Mouse (Mus musculus) MEL (cell line): ENCODE measurements around the gene Tmem203. TPM values are rescaled to one million over a fixed set of nuclear protein-coding genes. Genes with fewer than 3 reads are reported as not detected.

Experiments used
- DNase-seq: peaks from one replicate; pipeline ENCODE4 v3.0.0; 2011; ENCODE audit warnings: low read depth, low spot score
- H3K27ac ChIP-seq: 2 replicates; pipeline ENCODE4 v1.5.1; 2012; ENCODE audit warnings: low read depth, mild to moderate bottlenecking, control low read depth, low read length, moderate library complexity; ENCODE audit not compliant: control insufficient read depth
- H3K27me3 ChIP-seq, 2 experiments: fragments of 150-350 bp in 1 of 2; sonication (generic) in 1 of 2; 2 replicates each; pipeline ENCODE4 v1.6.1; 2012; ENCODE audit warnings: low read length in 2 of 2, mild to moderate bottlenecking in 2 of 2, improper control_type of control experiment in 1 of 2, moderate library complexity in 1 of 2; ENCODE audit not compliant: insufficient read depth in 2 of 2, control insufficient read depth in 1 of 2
- H3K36me3 ChIP-seq, 2 experiments: 2 replicates each; pipeline ENCODE4 v1.6.1; 2012 to 2014; ENCODE audit warnings: low read length in 2 of 2, improper control_type of control experiment in 1 of 2, inconsistent platforms in 1 of 2, mild to moderate bottlenecking in 1 of 2; ENCODE audit not compliant: insufficient read depth in 2 of 2, control insufficient read depth in 1 of 2
- H3K4me1 ChIP-seq, 2 experiments: fragments of 150-350 bp in 1 of 2; sonication (generic) in 1 of 2; 2 replicates each; pipeline ENCODE4 v1.6.1; 2012; ENCODE audit warnings: low read length in 2 of 2, improper control_type of control experiment in 1 of 2, mild to moderate bottlenecking in 1 of 2; ENCODE audit not compliant: insufficient read depth in 2 of 2, control insufficient read depth in 1 of 2
- H3K4me3 ChIP-seq, 2 experiments: fragments of 150-350 bp in 1 of 2; sonication (generic) in 1 of 2; 2 replicates each; pipeline ENCODE4 v1.5.1; 2012; ENCODE audit warnings: low read depth in 2 of 2, low read length in 2 of 2, mild to moderate bottlenecking in 2 of 2, moderate library complexity in 2 of 2, control low read depth in 1 of 2, improper control_type of control experiment in 1 of 2; ENCODE audit not compliant: control insufficient read depth in 1 of 2, insufficient read depth in 1 of 2
- H3K79me2 ChIP-seq: 2 replicates; pipeline ENCODE4 v1.6.1; 2012; ENCODE audit warnings: mild to moderate bottlenecking, low read length, moderate library complexity; ENCODE audit not compliant: control insufficient read depth, poor library complexity, insufficient read depth
- H3K9ac ChIP-seq: 2 replicates; pipeline ENCODE4 v1.6.1; 2012; ENCODE audit warnings: low read depth, mild to moderate bottlenecking, control low read depth, low read length, moderate library complexity; ENCODE audit not compliant: control insufficient read depth, poor library complexity, severe bottlenecking
- H3K9me3 ChIP-seq: fragments of 150-350 bp; sonication (generic); replicated peaks from 2 replicates; pipeline ENCODE4 v1.6.1; 2012; ENCODE audit warnings: mild to moderate bottlenecking, low read length, improper control_type of control experiment, moderate library complexity; ENCODE audit not compliant: insufficient read depth
- BHLHE40 ChIP-seq: IDR thresholded peaks from 2 replicates; pipeline ENCODE4 v1.6.1; 2012; ENCODE audit warnings: low read depth, mild to moderate bottlenecking, inconsistent platforms, low read length, improper control_type of control experiment, borderline replicate concordance
- CHD2 ChIP-seq: IDR thresholded peaks from 2 replicates; pipeline ENCODE4 v1.6.1; 2011; ENCODE audit warnings: low read length, improper control_type of control experiment
- CTCF ChIP-seq, 3 experiments: IDR thresholded peaks in 2 of 3; conservative IDR thresholded peaks in 1 of 3; 2 replicates each; pipeline ENCODE4 v1.5.1; 2011 to 2012; ENCODE audit warnings: low read length in 3 of 3, low read depth in 2 of 3, mild to moderate bottlenecking in 2 of 3, improper control_type of control experiment in 1 of 3, inconsistent platforms in 1 of 3, mixed read lengths in 1 of 3, moderate library complexity in 1 of 3; ENCODE audit not compliant: control insufficient read depth in 1 of 3, insufficient read depth in 1 of 3, poor library complexity in 1 of 3, severe bottlenecking in 1 of 3
- E2F4 ChIP-seq: IDR thresholded peaks from 2 replicates; pipeline ENCODE4 v1.6.1; 2011; ENCODE audit warnings: low read depth, low read length, improper control_type of control experiment, borderline replicate concordance
- EP300 ChIP-seq, 2 experiments: IDR thresholded peaks; 2 replicates each; pipeline ENCODE4 v1.6.1; 2011; ENCODE audit warnings: improper control_type of control experiment in 2 of 2, low read length in 2 of 2, low read depth in 1 of 2, mild to moderate bottlenecking in 1 of 2
- ETS1 ChIP-seq: IDR thresholded peaks from 2 replicates; pipeline ENCODE4 v1.6.1; 2012; ENCODE audit warnings: low read depth, mild to moderate bottlenecking, inconsistent platforms, low read length, improper control_type of control experiment, moderate library complexity
- GATA1 ChIP-seq: IDR thresholded peaks from 2 replicates; pipeline ENCODE4 v1.6.1; 2011; ENCODE audit warnings: low read depth, low read length, improper control_type of control experiment
- MAX ChIP-seq: IDR thresholded peaks from 2 replicates; pipeline ENCODE4 v1.6.1; 2011; ENCODE audit warnings: low read length, improper control_type of control experiment
- MAZ ChIP-seq: IDR thresholded peaks from 2 replicates; pipeline ENCODE4 v1.6.1; 2012; ENCODE audit warnings: low read depth, mild to moderate bottlenecking, inconsistent platforms, low read length, improper control_type of control experiment
- MEF2A ChIP-seq: IDR thresholded peaks from 2 replicates; pipeline ENCODE4 v1.6.1; 2014; ENCODE audit warnings: low read depth, mild to moderate bottlenecking, inconsistent platforms, low read length, improper control_type of control experiment; ENCODE audit not compliant: poor library complexity, insufficient replicate concordance, severe bottlenecking; ENCODE audit errors: extremely low read depth
- MXI1 ChIP-seq: IDR thresholded peaks from 2 replicates; pipeline ENCODE4 v1.6.1; 2011; ENCODE audit warnings: mild to moderate bottlenecking, low read depth, low read length, improper control_type of control experiment
- POLR2A ChIP-seq, 2 experiments: IDR thresholded peaks; 2 replicates each; pipeline ENCODE4 v1.6.1; 2011 to 2012; ENCODE audit warnings: low read length in 2 of 2, mild to moderate bottlenecking in 2 of 2, control low read depth in 1 of 2, improper control_type of control experiment in 1 of 2, low read depth in 1 of 2, moderate library complexity in 1 of 2; ENCODE audit not compliant: control insufficient read depth in 1 of 2, insufficient read depth in 1 of 2, poor library complexity in 1 of 2
- RCOR1 ChIP-seq: IDR thresholded peaks from 2 replicates; pipeline ENCODE4 v1.6.1; 2012; ENCODE audit warnings: low read depth, mild to moderate bottlenecking, inconsistent platforms, low read length, improper control_type of control experiment
- SIN3A ChIP-seq: IDR thresholded peaks from 2 replicates; pipeline ENCODE4 v1.6.1; 2012; ENCODE audit warnings: low read length, improper control_type of control experiment, inconsistent platforms
- TAL1 ChIP-seq: IDR thresholded peaks from 2 replicates; pipeline ENCODE4 v1.6.1; 2012; ENCODE audit warnings: mild to moderate bottlenecking, inconsistent platforms, low read length, moderate library complexity, mixed read lengths
- TBP ChIP-seq: IDR thresholded peaks from 2 replicates; pipeline ENCODE4 v1.8.0; 2011; ENCODE audit warnings: low read depth, low read length, improper control_type of control experiment
- TCF12 ChIP-seq: IDR thresholded peaks from 2 replicates; pipeline ENCODE4 v1.6.1; 2014; ENCODE audit warnings: low read depth, mild to moderate bottlenecking, inconsistent platforms, low read length, improper control_type of control experiment, moderate library complexity
- USF2 ChIP-seq, 2 experiments: IDR thresholded peaks; 2 replicates each; pipeline ENCODE4 v1.6.1; 2011 to 2012; ENCODE audit warnings: improper control_type of control experiment in 2 of 2, low read length in 2 of 2, borderline replicate concordance in 1 of 2, inconsistent platforms in 1 of 2, low read depth in 1 of 2, mild to moderate bottlenecking in 1 of 2; ENCODE audit not compliant: insufficient read depth in 1 of 2
- ZNF384 ChIP-seq: IDR thresholded peaks from 2 replicates; pipeline ENCODE4 v1.6.1; 2012; ENCODE audit warnings: low read depth, mild to moderate bottlenecking, inconsistent platforms, low read length, improper control_type of control experiment
- polyA plus RNA-seq, 2 experiments: library from polyadenylated mRNA; stranded (reverse) in 1 of 2; unstranded in 1 of 2; fragments of >175 nt in 1 of 2; fragments of >200 nt in 1 of 2; gene quantifications; 2 replicates each; pipeline versions ENCODE4 v1.2.1 to v1.2.4; 2012; ENCODE audit warnings: low replicate concordance in 2 of 2, low read depth in 1 of 2; ENCODE audit not compliant: insufficient read length in 2 of 2, insufficient read depth in 1 of 2, missing spikeins in 1 of 2
- total RNA-seq: library from RNA; depleted of rRNA; stranded (reverse); fragments of 300-350 nt; gene quantifications from 2 replicates; pipeline ENCODE4 v1.2.3, GENCODE M21; 2012

Tmem203 gene
- total and polyA plus RNA-seq, 3 experiments, result 8.4 to 17.0 TPM; not detected in 1

DNA sequence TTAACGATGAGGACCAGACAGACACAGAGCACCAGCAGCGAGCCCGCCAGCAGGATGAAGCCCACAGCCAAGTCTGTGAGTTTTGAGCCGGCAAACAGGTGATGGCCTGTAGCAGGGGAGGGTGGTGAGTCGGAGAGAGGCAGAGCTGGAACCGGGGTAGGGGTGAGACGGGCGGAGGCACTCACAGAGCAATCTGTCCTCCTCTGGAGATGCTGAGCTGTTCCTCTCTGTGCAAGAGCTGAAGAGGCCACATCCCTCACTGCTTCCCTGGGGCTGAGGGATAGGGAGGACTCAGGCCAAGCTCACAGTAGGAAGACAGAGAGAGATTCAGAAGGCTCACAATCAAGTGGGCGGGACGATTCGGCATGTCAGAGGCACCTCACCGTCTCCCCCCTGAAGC, 24.2 kb upstream of the Tmem203 start:
- no peak overlapping the region for H3K4me3 ChIP-seq
- TF ChIP-seq TAL1 (no peak), TBP (no peak), GATA1 (no peak), ZNF384 (no peak), POLR2A (IDR thresholded peaks at IDR 0.05; ENCODE audit: control insufficient read depth in 1 of 2, insufficient read depth in 1 of 2, low read depth in 1 of 2, low read length in 2 of 2, poor library complexity in 1 of 2) (no peak)
- no peak overlapping the region for H3K9ac ChIP-seq
- DNase-seq, result no peak
- no peaks in the 10 kb centered on the region for H3K9me3 ChIP-seq
- no peaks in the 10 kb centered on the region; the same call in 1 of the 2 replicates for H3K79me2 ChIP-seq
- no peak overlapping the region for H3K27ac ChIP-seq
- H3K36me3 ChIP-seq, result peaks cover 0 to 8% of the 10 kb centered on the region in 2 experiments; a peak in 2 of 4 replicates
- H3K4me1 ChIP-seq, result peaks cover 9 to 28% of the 10 kb centered on the region in 2 experiments
- H3K27me3 ChIP-seq, result no peaks in the 10 kb centered on the region

DNA sequence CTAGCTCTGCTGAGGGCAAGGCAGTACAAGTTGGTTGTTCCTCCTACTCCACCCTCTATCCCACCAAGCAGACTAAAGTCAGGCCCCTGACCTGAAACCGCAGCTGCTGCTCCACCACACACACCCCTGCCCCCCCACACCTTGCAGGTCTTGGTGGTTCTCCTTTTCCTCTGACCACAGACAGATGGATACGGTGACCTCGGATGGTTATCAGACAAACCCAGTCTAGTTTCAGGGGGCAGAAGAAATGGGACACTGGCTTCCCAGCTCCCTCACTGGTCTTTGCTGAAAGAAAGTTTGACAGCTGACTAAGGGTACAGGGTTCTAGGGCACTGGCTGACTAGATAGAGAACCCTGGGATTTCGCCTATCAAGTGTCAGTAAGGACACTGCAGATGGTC, 21.8 kb upstream of the Tmem203 start:
- H3K79me2 ChIP-seq, result no peaks in the 10 kb centered on the region; the same call in 1 of the 2 replicates
- H3K4me3 ChIP-seq, result 0 out of 4 replicates have a peak overlapping the region, but pooled peaks of 1 of the 2 experiments have one; percentile 19
- no peak overlapping the region for H3K27ac ChIP-seq
- H3K36me3 ChIP-seq, result peaks cover 0 to 8% of the 10 kb centered on the region in 2 experiments; a peak in 2 of 4 replicates
- H3K9ac ChIP-seq, result no peak overlapping the region
- TF ChIP-seq MAZ (no peak; the same call in 1 of the 2 replicates), EP300 (IDR thresholded peaks at IDR 0.05; ENCODE audit: low read depth in 1 of 2, low read length in 2 of 2) (peak; percentile 50 to 71), RCOR1 (0 out of 2 replicates have a peak, but pooled peaks have one; percentile 27), ETS1 (peak; percentile 75), TCF12 (peak; percentile 75), MAX (no peak), TAL1 (peak; percentile 79), SIN3A (0 out of 2 replicates have a peak, but pooled peaks have one; percentile 25)
- peaks cover 9 to 31% of the 10 kb centered on the region in 2 experiments for H3K4me1 ChIP-seq
- peak; percentile 80 for DNase-seq
- H3K9me3 ChIP-seq, result no peaks in the 10 kb centered on the region
- no peaks in the 10 kb centered on the region for H3K27me3 ChIP-seq

- 0 out of 4 replicates have a peak within 1 kb of the TSS, but pooled peaks of 1 of the 2 experiments have one; percentile 19 for H3K4me3 ChIP-seq
- no peaks in the 10 kb centered on the region for H3K27me3 ChIP-seq
- H3K9ac ChIP-seq, result no peak within 1 kb of the TSS
- no peaks in the 10 kb centered on the region for H3K9me3 ChIP-seq
- DNase-seq, result no peak
- H3K4me1 ChIP-seq, result peaks cover 6 to 29% of the 10 kb centered on the region in 2 experiments
- H3K36me3 ChIP-seq, result peaks cover 0 to 6% of the 10 kb centered on the region in 2 experiments; a peak in 2 of 4 replicates
- no peak for TF ChIP-seq TBP
- TF ChIP-seq BHLHE40, result no peak
- no peak for TF ChIP-seq CHD2
- TF ChIP-seq MXI1, result no peak
- TF ChIP-seq MEF2A, result no peak
- no peak for TF ChIP-seq CTCF (IDR thresholded peaks at IDR 0.05 in 2 of 3, conservative IDR thresholded peaks at IDR 0.05 in 1 of 3; ENCODE audit: control insufficient read depth in 1 of 3, insufficient read depth in 1 of 3, low read depth in 2 of 3, low read length in 3 of 3, poor library complexity in 1 of 3, severe bottlenecking in 1 of 3)
- TF ChIP-seq E2F4, result no peak
- no peak for TF ChIP-seq USF2 (IDR thresholded peaks at IDR 0.05; ENCODE audit: borderline replicate concordance in 1 of 2, insufficient read depth in 1 of 2, low read depth in 1 of 2, low read length in 2 of 2)
- TF ChIP-seq, all 39 proteins: peak for 0
- no peak within 1 kb of the TSS for H3K27ac ChIP-seq
- no peaks in the 10 kb centered on the region for H3K79me2 ChIP-seq
Observed at GRCm38 (mm10) chr2:25234050-25234449, 21.2 kb upstream of the Tmem203 start, which contains the start of gene Slc34a3. Slc34a3 (minus strand) TSS chr2:25234364.
